Mouse (Mus musculus): ENCODE data around the gene Bcl6.

- no peak for TF ChIP-seq CTCF (IDR thresholded peaks at IDR 0.05; ENCODE audit: insufficient read depth, low read length)
- no peak for TF ChIP-seq POLR2A (IDR thresholded peaks at IDR 0.05; ENCODE audit: borderline replicate concordance, extremely low read depth, low read depth, low read length)
Measured at GRCm38 (mm10) chr16:23931275-23931674, 57.4 kb downstream of the Bcl6 start.
